Mouse (Mus musculus) B cell, adult (primary cell): ENCODE results near the gene Prr9. TPM values are rescaled to one million over a fixed set of nuclear protein-coding genes. Genes with fewer than 3 reads are reported as not detected.

Experiments
- total RNA-seq: library from RNA; stranded (reverse); gene quantifications from 4 replicates; pipeline ENCODE4 v1.2.4, GENCODE M21; 2023; ENCODE audit not compliant: inconsistent age

The Prr9 gene
- not detected in 4 replicates for total RNA-seq

GRCm38 (mm10) chr3:92123847-92124246 lies at the start of gene Prr9:
Prr9 (minus strand) TSS chr3:92123947.

GRCm38 (mm10) chr3:92142644-92143043 lies 18.9 kb upstream of the Prr9 start, which contains the start of gene Lelp1:
Lelp1 (minus strand) TSS chr3:92142744.

GRCm38 (mm10) chr3:92083042-92083441 lies 40.7 kb downstream of the Prr9 start, which contains the start of gene Lor:
Lor (minus strand) TSS chr3:92083142.

Other genes starting within 250 kb of the Prr9 start
- gene Pglyrp3, start 109.4 kb downstream of the Prr9 start, total RNA-seq, result not detected in 4 replicates
- gene Lor, start 40.8 kb downstream of the Prr9 start, total RNA-seq, result not detected in 4 replicates
- gene Lelp1, start 18.8 kb upstream of the Prr9 start, total RNA-seq, result not detected in 4 replicates
- gene Sprr2a1, start 91.9 kb upstream of the Prr9 start, total RNA-seq, result not detected in 4 replicates
- not detected in 4 replicates for gene Sprr2a2, start 92.0 kb upstream of the Prr9 start, total RNA-seq
- not detected in 4 replicates for gene Sprr2a3, start 161.5 kb upstream of the Prr9 start, total RNA-seq
- gene Sprr2b, start 192.7 kb upstream of the Prr9 start, total RNA-seq, result not detected in 4 replicates
- gene Sprr2d, start 215.2 kb upstream of the Prr9 start, total RNA-seq, result not detected in 4 replicates
- not detected in 4 replicates for gene Sprr2e, start 228.2 kb upstream of the Prr9 start, total RNA-seq
- gene Sprr2f, start 241.2 kb upstream of the Prr9 start, total RNA-seq, result not detected in 4 replicates